Mouse (Mus musculus) stomach, embryonic 14.5 days (tissue): Measurements from ENCODE around the gene Hoxa9. TPM values are rescaled to one million over a fixed set of nuclear protein-coding genes. Genes with fewer than 3 reads are reported as not detected.

Experiments used
- ATAC-seq: fragments of 200-750 bp; cut with Nextera tagmentation; 2 replicates; pipeline ENCODE4 v1.8.0; 2017; ENCODE audit warnings: low read depth, moderate TSS enrichment; ENCODE audit not compliant: insufficient number of reproducible peaks, insufficient read depth, low FRiP score
- H3K27ac ChIP-seq: fragments of 300-500 bp; sonication (generic); 2 replicates; pipeline ENCODE4 v1.5.1; 2014; ENCODE audit warnings: mild to moderate bottlenecking, low read length, moderate library complexity, mixed read lengths
- H3K27me3 ChIP-seq: fragments of 300-500 bp; sonication (generic); 2 replicates; pipeline ENCODE4 v1.6.1; 2014; ENCODE audit warnings: low read length, control low read depth, mixed read lengths; ENCODE audit not compliant: control insufficient read depth, insufficient read depth
- H3K36me3 ChIP-seq: fragments of 300-500 bp; sonication (generic); 2 replicates; pipeline ENCODE4 v1.6.1; 2014; ENCODE audit warnings: mild to moderate bottlenecking, control low read depth, low read length, moderate library complexity, mixed read lengths; ENCODE audit not compliant: control insufficient read depth, insufficient read depth
- H3K4me1 ChIP-seq: fragments of 300-500 bp; sonication (generic); 2 replicates; pipeline ENCODE4 v1.6.1; 2014; ENCODE audit warnings: low read length, control low read depth, mixed read lengths; ENCODE audit not compliant: control insufficient read depth, insufficient read depth
- H3K4me2 ChIP-seq: fragments of 300-500 bp; sonication (generic); replicated peaks from 2 replicates; pipeline ENCODE4 v1.6.1; 2014; ENCODE audit warnings: low read depth, low read length, control low read depth
- H3K4me3 ChIP-seq: fragments of 300-500 bp; sonication (generic); 2 replicates; pipeline ENCODE4 v1.5.1; 2014; ENCODE audit warnings: low read depth, low read length, control low read depth
- H3K9ac ChIP-seq: fragments of 300-500 bp; sonication (generic); replicated peaks from 2 replicates; pipeline ENCODE4 v1.6.1; 2014; ENCODE audit warnings: low read depth, mild to moderate bottlenecking, control low read depth, low read length, moderate library complexity, mixed read lengths
- H3K9me3 ChIP-seq: fragments of 300-500 bp; sonication (generic); 2 replicates; pipeline ENCODE4 v1.6.1; 2016; ENCODE audit warnings: low read depth, low read length, control low read depth; ENCODE audit not compliant: control insufficient read depth
- WGBS: fragments of 180-500 bp; shearing (Covaris S2); extraction: QIAGEN DNeasy Blood & Tissue Kit; methylation state at CpG from one replicate; pipeline ENCODE4 v1.1.7; 2014; 5-methylcytosine and 5-hydroxymethylcytosine counted together
- polyA plus RNA-seq: library from polyadenylated mRNA; unstranded; fragments of >200 nt; fragmentation: Nextera tagmentation; extraction: Ambion mirVana; gene quantifications from 2 replicates; pipeline ENCODE4 v1.2.1, GENCODE M21; 2014

Hoxa9 gene
- polyA plus RNA-seq, 1 experiment from 2014 or later: 1.5 TPM

DNA sequence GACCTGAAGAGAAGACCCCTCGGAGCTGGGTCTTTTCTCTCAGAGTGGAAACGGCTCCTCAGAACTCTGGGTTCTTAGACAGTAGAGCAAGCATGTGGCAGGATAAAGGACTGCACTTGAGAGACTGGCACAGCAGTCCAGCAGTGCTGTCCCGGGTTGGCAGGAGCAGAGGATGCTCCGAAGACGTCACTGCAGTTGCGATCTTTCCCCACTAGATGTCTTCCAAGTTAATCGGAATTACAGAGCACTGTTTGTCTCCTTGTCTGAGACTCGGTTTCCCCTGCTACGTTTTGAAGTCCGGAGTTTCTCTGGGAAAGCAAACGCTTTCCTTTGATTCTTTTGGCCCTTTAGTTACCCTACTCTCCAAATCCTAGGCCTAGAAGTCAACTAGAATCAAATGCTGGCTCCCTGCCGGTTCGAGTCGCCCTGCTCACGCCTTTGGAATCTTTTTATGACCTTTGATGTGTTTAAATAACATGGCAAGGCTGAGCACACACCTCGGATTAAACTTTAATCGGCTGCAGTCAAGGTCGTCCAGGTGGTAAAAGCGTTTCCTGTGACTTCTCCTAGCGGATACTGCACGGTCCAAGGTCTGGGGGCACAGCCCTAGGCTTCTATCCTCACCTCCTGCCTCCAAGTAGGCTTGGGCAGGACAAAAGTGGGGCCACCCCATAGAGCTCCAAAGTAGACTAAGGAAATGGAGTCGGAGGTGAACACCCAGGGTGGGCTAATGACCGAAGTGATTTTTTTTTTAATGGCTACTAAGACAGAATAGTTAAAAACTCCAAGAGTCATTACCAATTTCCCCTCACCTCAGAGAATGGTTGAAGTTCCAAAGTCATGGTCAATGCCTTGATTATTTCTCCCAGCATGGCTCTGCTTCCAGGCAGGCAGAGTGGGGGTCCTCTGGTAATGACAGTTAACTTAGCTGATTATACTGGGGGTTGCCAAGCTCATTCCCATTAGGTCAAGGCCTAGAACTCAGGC, 39.9 kb upstream of the Hoxa9 start:
- no peaks in the 10 kb centered on the region for H3K9me3 ChIP-seq
- 5% methylated on average over 23 of the region's 23 CpGs for WGBS
- H3K36me3 ChIP-seq: no peaks in the 10 kb centered on the region
- no peak overlapping the region for H3K4me2 ChIP-seq
- peaks cover 84% of the 10 kb centered on the region for H3K27me3 ChIP-seq
- no peak overlapping the region for H3K9ac ChIP-seq
- ATAC-seq: no peak
- no peak overlapping the region for H3K27ac ChIP-seq
- no peaks in the 10 kb centered on the region for H3K4me1 ChIP-seq
- no peak overlapping the region for H3K4me3 ChIP-seq

DNA sequence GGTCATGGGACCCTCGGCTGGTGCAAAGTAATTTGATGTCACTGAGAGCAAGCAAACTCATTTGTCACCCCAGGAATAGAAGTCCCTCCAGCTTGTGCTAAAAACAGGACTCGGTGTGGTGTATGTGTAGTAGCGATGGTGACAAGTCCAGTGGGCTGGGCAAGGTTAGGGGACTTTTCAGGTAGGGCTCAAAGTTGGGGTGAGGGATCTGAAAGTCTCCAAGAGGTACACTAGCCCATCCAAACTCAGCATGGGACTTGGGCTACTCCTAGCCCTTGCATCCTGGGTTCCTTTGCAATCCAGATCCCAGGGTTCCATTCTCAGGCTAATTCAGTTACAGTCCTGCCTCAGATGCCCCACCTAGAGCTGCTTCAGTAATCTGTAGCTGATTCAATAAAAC, 37.9 kb upstream of the Hoxa9 start:
- Histone ChIP-seq H3K9me3 (no peaks in the 10 kb centered on the region), H3K9ac (no peak overlapping the region), H3K27me3 (peaks cover 89% of the 10 kb centered on the region), H3K4me2 (no peak overlapping the region), H3K27ac (no peak overlapping the region), H3K36me3 (no peaks in the 10 kb centered on the region), H3K4me3 (no peak overlapping the region), H3K4me1 (no peaks in the 10 kb centered on the region)
- ATAC-seq: no peak
- WGBS: 0% methylated on average over 3 of the region's 3 CpGs

DNA sequence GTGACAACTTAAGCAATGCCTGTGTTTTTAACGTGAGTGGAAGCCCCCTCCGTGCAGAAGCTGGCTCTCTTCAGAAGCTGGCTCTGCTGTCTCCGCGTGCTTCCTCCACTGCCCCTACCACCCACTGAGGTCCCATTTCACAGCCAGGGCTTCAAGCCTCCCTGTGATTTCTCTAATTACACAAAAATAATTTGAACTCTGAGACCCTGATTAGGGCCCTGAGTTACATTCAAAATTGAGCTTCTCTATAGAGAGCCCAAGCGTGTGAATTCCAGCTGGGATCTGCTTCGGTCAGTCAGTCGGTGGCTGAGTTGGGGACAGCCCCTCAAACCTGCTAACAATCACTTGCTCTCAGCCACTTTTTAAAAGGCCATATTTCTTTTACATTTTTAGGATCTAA, 37.5 kb upstream of the Hoxa9 start:
- no peak overlapping the region for H3K4me2 ChIP-seq
- no peaks in the 10 kb centered on the region for H3K9me3 ChIP-seq
- H3K4me3 ChIP-seq: no peak overlapping the region
- no peaks in the 10 kb centered on the region for H3K36me3 ChIP-seq
- no peak overlapping the region for H3K9ac ChIP-seq
- H3K4me1 ChIP-seq: no peaks in the 10 kb centered on the region
- 2% methylated on average over 7 of the region's 7 CpGs for WGBS
- peaks cover 89% of the 10 kb centered on the region for H3K27me3 ChIP-seq
- H3K27ac ChIP-seq: no peak overlapping the region
- no peak for ATAC-seq

DNA sequence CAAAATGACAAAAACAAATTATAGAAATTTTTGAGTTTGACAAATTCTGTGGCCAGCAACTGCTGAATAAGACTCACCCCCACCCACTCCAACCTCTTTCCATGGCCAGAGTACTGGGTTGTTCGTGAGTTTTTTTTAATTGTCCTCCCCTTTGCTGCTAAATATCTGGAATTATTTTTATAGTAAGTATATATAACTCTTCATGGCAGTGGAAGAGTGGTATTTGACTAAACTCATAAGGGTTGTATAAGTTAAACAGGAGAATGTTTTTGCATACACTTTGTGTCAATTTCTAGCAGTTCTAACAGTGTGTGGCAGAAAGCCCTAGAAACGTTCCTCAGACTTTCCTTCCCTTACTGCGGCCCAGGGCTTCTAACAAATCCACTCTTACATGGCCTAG, 36.8 kb upstream of the Hoxa9 start:
- no peak overlapping the region for H3K27ac ChIP-seq
- H3K4me3 ChIP-seq: no peak overlapping the region
- no peak overlapping the region for H3K9ac ChIP-seq
- no peaks in the 10 kb centered on the region for H3K4me1 ChIP-seq
- H3K9me3 ChIP-seq: no peaks in the 10 kb centered on the region
- ATAC-seq: no peak
- peaks cover 88% of the 10 kb centered on the region for H3K27me3 ChIP-seq
- no peaks in the 10 kb centered on the region for H3K36me3 ChIP-seq
- WGBS: 6% methylated on average over 3 of the region's 3 CpGs
- no peak overlapping the region for H3K4me2 ChIP-seq

DNA sequence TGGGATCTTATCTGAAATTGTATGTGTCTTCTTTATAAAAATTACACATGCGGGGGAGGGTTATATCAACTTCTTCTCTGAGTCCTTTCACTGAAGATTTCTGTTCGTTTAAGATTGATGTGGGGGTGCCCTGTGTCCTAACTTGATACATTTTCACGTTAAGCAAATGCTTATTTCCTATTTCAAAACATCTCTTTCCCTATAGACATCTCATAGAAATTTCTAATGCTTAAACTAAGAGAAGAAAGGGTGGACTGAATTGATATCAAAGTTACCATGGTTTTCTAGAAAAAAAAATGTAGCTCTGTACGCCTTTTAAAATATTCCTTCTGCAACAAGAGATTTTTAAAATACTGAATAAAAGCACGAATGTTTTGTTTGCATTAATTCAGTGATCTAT, 36.3 kb upstream of the Hoxa9 start:
- Histone ChIP-seq H3K9ac (no peak overlapping the region), H3K9me3 (no peaks in the 10 kb centered on the region), H3K4me1 (no peaks in the 10 kb centered on the region), H3K4me3 (no peak overlapping the region), H3K27ac (no peak overlapping the region), H3K4me2 (no peak overlapping the region), H3K27me3 (peaks cover 86% of the 10 kb centered on the region), H3K36me3 (no peaks in the 10 kb centered on the region)
- WGBS: 17% methylated on average over 5 of the region's 5 CpGs
- no peak for ATAC-seq

DNA sequence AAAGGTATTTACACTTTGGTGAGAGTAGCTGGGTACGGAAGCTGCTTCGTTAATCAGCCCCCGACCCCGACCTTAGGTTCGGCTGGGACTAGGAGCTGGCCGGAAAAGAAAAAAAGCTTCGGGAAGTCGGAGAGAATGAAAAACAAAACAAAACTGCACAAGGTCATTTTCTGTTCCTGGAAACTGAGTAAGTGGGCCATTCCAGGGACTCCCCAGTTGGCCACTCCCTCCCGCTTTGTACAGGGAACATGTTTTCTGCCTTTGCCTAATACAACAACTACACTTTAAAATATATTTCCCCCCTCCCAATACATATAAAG, 35.7 kb upstream of the Hoxa9 start:
- H3K27ac ChIP-seq: no peak overlapping the region
- no peak overlapping the region for H3K4me2 ChIP-seq
- ATAC-seq: no peak
- H3K4me3 ChIP-seq: no peak overlapping the region
- WGBS: 3% methylated on average over 9 of the region's 9 CpGs
- H3K9ac ChIP-seq: no peak overlapping the region
- no peaks in the 10 kb centered on the region for H3K4me1 ChIP-seq
- no peaks in the 10 kb centered on the region for H3K9me3 ChIP-seq
- H3K27me3 ChIP-seq: peaks cover 81% of the 10 kb centered on the region
- H3K36me3 ChIP-seq: no peaks in the 10 kb centered on the region

DNA sequence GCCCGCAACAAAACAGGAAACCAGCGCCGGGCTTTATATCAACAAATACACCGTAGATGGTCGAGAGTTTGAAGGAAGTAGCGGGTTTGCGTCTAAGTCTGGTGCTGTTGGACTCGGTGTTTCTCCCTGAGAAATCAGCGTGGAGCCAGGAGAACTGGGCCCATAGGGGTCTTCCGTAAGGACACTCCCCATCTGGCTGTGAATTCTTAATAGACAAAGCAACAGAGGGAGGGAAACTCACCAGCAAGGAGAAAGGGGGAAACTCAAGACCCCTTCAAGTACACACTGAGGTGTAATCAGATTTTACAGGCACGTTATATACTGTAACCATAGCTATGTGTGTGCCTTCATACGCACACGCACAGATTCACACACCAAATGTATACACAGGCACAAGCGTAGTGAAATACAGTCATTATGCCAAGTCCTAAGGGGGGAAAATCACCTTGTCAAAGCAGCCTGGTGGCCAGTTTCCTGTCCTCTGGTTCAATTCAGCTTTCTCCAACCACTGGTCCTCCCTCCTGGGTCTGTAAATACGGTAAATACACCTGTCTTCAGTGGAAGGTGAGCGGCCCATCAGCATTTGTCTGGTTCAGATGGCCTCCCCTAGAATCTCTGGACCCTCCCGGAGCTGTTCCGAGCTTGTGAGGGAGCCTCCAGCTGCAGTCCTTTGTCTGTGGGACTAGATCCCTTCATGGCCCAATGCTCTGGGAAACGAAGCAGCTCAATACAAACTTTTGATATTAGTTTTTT, 35.2 kb upstream of the Hoxa9 start:
- no peak for ATAC-seq
- 1% methylated on average over 19 of the region's 19 CpGs for WGBS

DNA sequence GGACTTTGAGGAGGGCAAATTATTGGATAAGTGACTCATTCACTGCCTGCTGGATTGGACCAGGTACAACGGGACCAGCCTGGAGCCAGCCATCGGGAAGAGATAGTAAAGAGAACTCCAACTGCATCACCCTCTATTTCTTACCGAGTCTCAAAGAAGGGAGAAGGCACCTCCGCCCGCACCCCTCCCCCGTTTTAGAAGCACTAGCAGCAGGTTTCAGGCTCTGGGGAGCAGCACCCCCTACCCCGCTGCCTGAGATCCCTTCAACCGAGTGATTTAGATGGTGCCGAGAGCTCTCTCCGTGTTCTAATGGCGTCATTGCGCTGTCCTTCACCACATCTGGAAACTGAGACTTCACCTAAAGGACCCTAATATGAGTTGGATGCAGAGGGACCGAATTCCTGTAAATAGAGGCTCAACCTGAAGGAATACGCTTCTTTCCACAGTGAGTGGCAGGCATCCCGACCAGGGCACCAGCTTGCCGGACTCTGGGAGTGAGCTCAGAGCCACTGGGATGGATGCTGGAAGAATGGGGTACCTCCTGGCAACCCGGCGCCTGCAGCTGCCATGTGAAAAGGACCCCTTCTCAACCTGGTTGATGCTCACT, 34.5 kb upstream of the Hoxa9 start:
- Histone ChIP-seq H3K27me3 (peaks cover 73% of the 10 kb centered on the region), H3K4me3 (no peak overlapping the region), H3K9ac (no peak overlapping the region), H3K9me3 (no peaks in the 10 kb centered on the region), H3K4me2 (no peak overlapping the region), H3K4me1 (no peaks in the 10 kb centered on the region), H3K27ac (no peak overlapping the region), H3K36me3 (no peaks in the 10 kb centered on the region)
- WGBS: 2% methylated on average over 18 of the region's 18 CpGs
- no peak for ATAC-seq

More for the DNA sequence above, 35.2 kb upstream of the Hoxa9 start:
- no peak overlapping the region for H3K4me3 ChIP-seq
- H3K4me2 ChIP-seq: no peak overlapping the region
- H3K4me1 ChIP-seq: no peaks in the 10 kb centered on the region
- H3K9ac ChIP-seq: no peak overlapping the region
- H3K9me3 ChIP-seq: no peaks in the 10 kb centered on the region
- peaks cover 78% of the 10 kb centered on the region for H3K27me3 ChIP-seq
- no peaks in the 10 kb centered on the region for H3K36me3 ChIP-seq
- H3K27ac ChIP-seq: no peak overlapping the region
